Mouse (Mus musculus) neural tube, embryonic 11.5 days (tissue): ENCODE results near the gene Alkbh1. TPM values are rescaled to one million over a fixed set of nuclear protein-coding genes. Genes with fewer than 3 reads are reported as not detected.

Experiments
- ATAC-seq: fragments of 200-750 bp; cut with Nextera tagmentation; 2 replicates; pipeline ENCODE4 v1.8.0; 2017; ENCODE audit warnings: moderate number of reproducible peaks, mild to moderate bottlenecking, moderate TSS enrichment, moderate library complexity; ENCODE audit not compliant: insufficient read depth, low FRiP score, low TSS enrichment
- DNase-seq: peaks from one replicate; pipeline ENCODE4 v3.0.0-alpha.2; 2015; ENCODE audit warnings: low spot score
- H3K27ac ChIP-seq: fragments of 300-500 bp; sonication (generic); 2 replicates; pipeline ENCODE4 v1.5.1; 2014; ENCODE audit warnings: low read depth, mild to moderate bottlenecking, low read length
- H3K27me3 ChIP-seq: fragments of 300-500 bp; sonication (generic); 2 replicates; pipeline ENCODE4 v1.6.1; 2014; ENCODE audit warnings: mild to moderate bottlenecking, low read length, mixed read lengths; ENCODE audit not compliant: control insufficient read depth, insufficient read depth
- H3K36me3 ChIP-seq: fragments of 300-500 bp; sonication (generic); 2 replicates; pipeline ENCODE4 v1.6.1; 2014; ENCODE audit warnings: mild to moderate bottlenecking, low read length, moderate library complexity, mixed read lengths; ENCODE audit not compliant: control insufficient read depth, insufficient read depth
- H3K4me1 ChIP-seq: fragments of 300-500 bp; sonication (generic); 2 replicates; pipeline ENCODE4 v1.6.1; 2014; ENCODE audit warnings: low read length, mixed read lengths; ENCODE audit not compliant: control insufficient read depth, insufficient read depth
- H3K4me2 ChIP-seq: fragments of 300-500 bp; sonication (generic); 2 replicates; pipeline ENCODE4 v1.6.1; 2014; ENCODE audit warnings: low read depth, mild to moderate bottlenecking, moderate library complexity
- H3K4me3 ChIP-seq: fragments of 300-500 bp; sonication (generic); 2 replicates; pipeline ENCODE4 v1.5.1; 2014; ENCODE audit warnings: low read depth, low read length
- H3K9ac ChIP-seq: fragments of 300-500 bp; sonication (generic); 2 replicates; pipeline ENCODE4 v1.6.1; 2014; ENCODE audit warnings: mild to moderate bottlenecking, low read length
- H3K9me3 ChIP-seq: fragments of 300-500 bp; sonication (generic); 2 replicates; pipeline ENCODE4 v1.6.1; 2016; ENCODE audit warnings: low read length; ENCODE audit not compliant: control insufficient read depth
- WGBS: fragments of 180-500 bp; shearing (Covaris S2); extraction: QIAGEN DNeasy Blood & Tissue Kit; methylation state at CpG from one replicate; pipeline ENCODE4 v1.1.7; 2014; 5-methylcytosine and 5-hydroxymethylcytosine counted together
- polyA plus RNA-seq: library from polyadenylated mRNA; unstranded; fragments of >200 nt; fragmentation: Nextera tagmentation; extraction: Ambion mirVana; gene quantifications from 2 replicates; pipeline ENCODE4 v1.2.1, GENCODE M21; 2014

The Alkbh1 gene
- polyA plus RNA-seq, 1 experiment from 2014 or later: 45.6 TPM

DNA sequence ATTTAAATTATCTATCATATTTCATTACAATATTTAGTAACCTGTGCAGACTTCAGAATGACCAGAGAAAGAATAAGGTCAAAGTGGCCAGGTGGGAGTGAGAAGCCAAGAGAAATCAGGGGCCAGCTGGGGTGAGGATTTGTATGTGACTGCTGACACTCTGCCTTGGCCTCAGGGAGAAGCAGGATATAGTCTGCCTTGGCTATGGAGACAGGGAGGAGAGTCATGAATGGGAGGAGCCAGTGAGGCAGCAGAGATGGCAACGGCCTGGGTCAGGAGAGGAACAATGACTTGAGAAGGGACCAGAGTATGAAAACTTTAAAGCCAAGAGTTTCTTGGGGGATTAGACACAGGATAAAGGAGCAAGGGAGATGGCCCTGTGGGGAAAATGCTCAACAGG is 20.1 kb downstream of the Alkbh1 start:
- Histone ChIP-seq H3K4me2 (no peak overlapping the region), H3K27me3 (no peaks in the 10 kb centered on the region), H3K4me1 (peaks cover 8% of the 10 kb centered on the region; the same call in 1 of the 2 replicates), H3K36me3 (peaks cover 2% of the 10 kb centered on the region; the same call in 1 of the 2 replicates), H3K9ac (no peak overlapping the region), H3K27ac (no peak overlapping the region), H3K4me3 (no peak overlapping the region), H3K9me3 (no peaks in the 10 kb centered on the region)
- ATAC-seq: no peak
- 60% methylated on average over 1 of the region's 1 CpGs for WGBS
- no peak for DNase-seq

- no peak for ATAC-seq
- Histone ChIP-seq H3K4me2 (no peak overlapping the region), H3K9me3 (no peaks in the 10 kb centered on the region), H3K4me1 (peaks cover 8% of the 10 kb centered on the region; the same call in 1 of the 2 replicates), H3K27me3 (no peaks in the 10 kb centered on the region), H3K27ac (no peak overlapping the region), H3K36me3 (no peaks in the 10 kb centered on the region), H3K9ac (no peak overlapping the region), H3K4me3 (no peak overlapping the region)
- WGBS: 86% methylated on average over 5 of the region's 5 CpGs
- DNase-seq: no peak
These were observed 21.9 kb downstream of the Alkbh1 start for GRCm38 (mm10) chr12:87421708-87422507.

- no peak for DNase-seq
These were observed 23.8 kb downstream of the Alkbh1 start for GRCm38 (mm10) chr12:87419974-87420485.

DNA sequence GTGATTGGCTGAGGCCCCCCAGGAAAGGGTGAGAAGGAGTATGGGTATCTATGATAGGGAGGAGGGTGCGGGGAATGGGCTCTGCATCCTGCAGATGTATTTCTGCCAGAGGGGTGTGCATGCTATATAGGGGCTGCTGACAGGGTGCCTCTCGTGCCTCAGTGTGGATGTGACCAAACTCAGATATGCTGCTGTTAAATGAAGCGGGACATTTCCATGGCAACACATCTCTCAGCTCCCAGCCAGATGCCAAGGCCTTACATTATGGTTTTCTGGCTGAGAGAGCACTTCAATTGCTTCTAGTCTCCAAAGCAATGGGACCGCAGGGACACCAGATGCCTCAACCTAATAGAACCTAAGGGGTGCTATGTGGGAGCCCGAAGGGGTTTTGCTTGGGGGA is 24.9 kb downstream of the Alkbh1 start:
- 51% methylated on average over 5 of the region's 5 CpGs for WGBS
- Histone ChIP-seq H3K27me3 (no peaks in the 10 kb centered on the region), H3K9ac (no peak overlapping the region), H3K27ac (peak overlapping the region; percentile 62), H3K36me3 (no peaks in the 10 kb centered on the region), H3K4me2 (no peak overlapping the region), H3K9me3 (no peaks in the 10 kb centered on the region), H3K4me1 (peaks cover 8% of the 10 kb centered on the region; the same call in 1 of the 2 replicates), H3K4me3 (no peak overlapping the region)
- peak; percentile 79 for ATAC-seq
- DNase-seq: peak; percentile 68

More at GRCm38 (mm10) chr12:87419974-87420485, 23.8 kb downstream of the Alkbh1 start:
- Histone ChIP-seq H3K9me3 (no peaks in the 10 kb centered on the region), H3K4me2 (no peak overlapping the region), H3K36me3 (no peaks in the 10 kb centered on the region), H3K9ac (no peak overlapping the region), H3K4me1 (peaks cover 8% of the 10 kb centered on the region; the same call in 1 of the 2 replicates), H3K4me3 (no peak overlapping the region), H3K27me3 (no peaks in the 10 kb centered on the region), H3K27ac (peak overlapping the region; percentile 62; the same call in 1 of the 2 replicates)
- WGBS: 70% methylated on average over 12 of the region's 12 CpGs
- ATAC-seq: no peak

DNA sequence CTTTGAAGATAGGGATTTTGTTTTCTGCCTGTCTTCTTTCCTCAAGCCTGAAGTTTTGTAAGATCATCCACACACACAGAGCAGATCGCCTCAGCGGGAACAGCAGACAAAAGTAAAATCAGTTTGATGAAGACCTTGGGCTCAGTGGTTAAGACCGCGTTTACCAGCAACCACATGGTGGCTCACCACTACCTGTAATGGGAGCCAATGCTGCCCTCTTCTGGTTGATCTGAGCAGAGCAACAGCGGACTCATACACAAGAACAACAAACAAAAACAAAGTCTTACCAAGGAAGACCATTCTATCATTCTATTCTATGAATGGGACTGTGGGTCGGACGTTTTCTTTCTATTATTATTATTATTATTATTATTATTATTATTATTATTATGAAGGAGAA is 27.1 kb downstream of the Alkbh1 start:
- WGBS: 43% methylated on average over 7 of the region's 7 CpGs
- no peaks in the 10 kb centered on the region for H3K36me3 ChIP-seq
- DNase-seq (peak; percentile 57), ATAC-seq (no peak)
- no peak overlapping the region for H3K4me2 ChIP-seq
- no peaks in the 10 kb centered on the region for H3K9me3 ChIP-seq
- no peak overlapping the region for H3K9ac ChIP-seq
- H3K27ac ChIP-seq: no peak overlapping the region
- H3K4me3 ChIP-seq: no peak overlapping the region
- peaks cover 8% of the 10 kb centered on the region; the same call in 1 of the 2 replicates for H3K4me1 ChIP-seq
- no peaks in the 10 kb centered on the region for H3K27me3 ChIP-seq

- Histone ChIP-seq H3K27ac (no peak overlapping the region), H3K9me3 (no peaks in the 10 kb centered on the region), H3K36me3 (no peaks in the 10 kb centered on the region), H3K27me3 (no peaks in the 10 kb centered on the region), H3K9ac (no peak overlapping the region), H3K4me2 (no peak overlapping the region), H3K4me3 (no peak overlapping the region), H3K4me1 (peaks cover 8% of the 10 kb centered on the region; the same call in 1 of the 2 replicates)
- no peak for DNase-seq
- WGBS: 77% methylated on average over 4 of the region's 4 CpGs
- no peak for ATAC-seq
These were observed 28.5 kb downstream of the Alkbh1 start for GRCm38 (mm10) chr12:87415358-87415757.

GRCm38 (mm10) chr12:87413179-87413790 is 30.5 kb downstream of the Alkbh1 start:
- no peaks in the 10 kb centered on the region for H3K4me1 ChIP-seq
- DNase-seq (peak; percentile 71), ATAC-seq (0 out of 2 replicates have a peak, but pooled peaks have one; percentile 36)
- H3K36me3 ChIP-seq: no peaks in the 10 kb centered on the region
- H3K4me3 ChIP-seq: no peak overlapping the region
- 20% methylated on average over 4 of the region's 4 CpGs for WGBS
- H3K9ac ChIP-seq: no peak overlapping the region
- H3K4me2 ChIP-seq: no peak overlapping the region
- H3K9me3 ChIP-seq: no peaks in the 10 kb centered on the region
- no peak overlapping the region for H3K27ac ChIP-seq
- H3K27me3 ChIP-seq: no peaks in the 10 kb centered on the region

- no peak for ATAC-seq
- 64% methylated on average over 7 of the region's 7 CpGs for WGBS
These were observed 32.8 kb downstream of the Alkbh1 start for GRCm38 (mm10) chr12:87410999-87411398.

More at GRCm38 (mm10) chr12:87410999-87411398, 32.8 kb downstream of the Alkbh1 start:
- Histone ChIP-seq H3K27me3 (no peaks in the 10 kb centered on the region), H3K9ac (no peak overlapping the region), H3K4me3 (no peak overlapping the region), H3K36me3 (no peaks in the 10 kb centered on the region), H3K4me1 (no peaks in the 10 kb centered on the region), H3K4me2 (no peak overlapping the region), H3K9me3 (no peaks in the 10 kb centered on the region), H3K27ac (no peak overlapping the region)
- no peak for DNase-seq
